Mouse (Mus musculus) adrenal gland, adult 8-10 months (tissue): ENCODE data around the gene Gyg. TPM values are rescaled to one million over a fixed set of nuclear protein-coding genes. Genes with fewer than 3 reads are reported as not detected.
A peak's percentile ranks its signal among the peaks of the same experiment; 100 is the strongest.

Source experiments
- DNase-seq: peaks from one replicate; pipeline ENCODE4 v3.0.0; 2022
- total RNA-seq, 4 experiments: library from RNA; stranded (reverse); gene quantifications; 2 replicates each; pipeline ENCODE4 v1.2.4; 2022

Gyg gene
- total RNA-seq: 100 to 1,000 TPM in 2 of 4 experiments, 10 to 100 TPM in 2; 75.7 to 133 (median 94.3) TPM

- DNase-seq: peak; percentile 50
Measured at GRCm38 (mm10) chr3:20154531-20155367, at the start of gene Gyg. Gyg (minus strand) TSS chr3:20155317.

- peak; percentile 12 for DNase-seq
Measured at GRCm38 (mm10) chr3:20198869-20199268, 43.8 kb upstream of the Gyg start.

DNA sequence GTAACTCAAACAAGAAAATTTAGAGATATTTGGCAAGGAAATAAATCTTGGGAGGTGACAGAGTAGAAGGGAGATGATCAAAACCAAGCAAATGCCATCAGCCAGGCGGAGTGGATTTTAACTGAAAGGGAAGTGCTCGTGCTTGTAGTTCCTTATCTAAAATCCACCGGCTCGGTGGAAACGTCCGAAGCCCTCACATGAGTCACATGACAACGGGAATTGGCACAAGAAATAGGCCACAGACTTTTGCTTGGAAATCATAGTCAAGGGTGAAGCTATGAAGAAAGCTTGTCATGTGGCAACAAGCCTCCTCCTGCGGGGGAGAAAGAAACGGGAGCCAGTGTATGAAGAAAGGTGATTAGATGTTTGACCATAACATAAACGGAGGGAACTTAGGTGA is 42.8 kb upstream of the Gyg start:
- peak; percentile 53 for DNase-seq

- no peak for DNase-seq
Measured at GRCm38 (mm10) chr3:20188976-20189675, 34.0 kb upstream of the Gyg start.

- no peak for DNase-seq
Measured at GRCm38 (mm10) chr3:20172394-20172793, 17.3 kb upstream of the Gyg start.

- no peak for DNase-seq
Measured at GRCm38 (mm10) chr3:20167487-20167886, 12.4 kb upstream of the Gyg start.

GRCm38 (mm10) chr3:20155476-20155875 is 359 bp upstream of the Gyg start:
- no peak for DNase-seq

- DNase-seq: peak; percentile 42
Measured at GRCm38 (mm10) chr3:20151651-20152050, 3.5 kb downstream of the Gyg start.

GRCm38 (mm10) chr3:20150511-20150910 is 4.6 kb downstream of the Gyg start:
- no peak for DNase-seq

- no peak for DNase-seq
Measured at GRCm38 (mm10) chr3:20147647-20148046, 7.5 kb downstream of the Gyg start.

- no peak for DNase-seq
Measured at GRCm38 (mm10) chr3:20146884-20147395, 8.2 kb downstream of the Gyg start.

DNA sequence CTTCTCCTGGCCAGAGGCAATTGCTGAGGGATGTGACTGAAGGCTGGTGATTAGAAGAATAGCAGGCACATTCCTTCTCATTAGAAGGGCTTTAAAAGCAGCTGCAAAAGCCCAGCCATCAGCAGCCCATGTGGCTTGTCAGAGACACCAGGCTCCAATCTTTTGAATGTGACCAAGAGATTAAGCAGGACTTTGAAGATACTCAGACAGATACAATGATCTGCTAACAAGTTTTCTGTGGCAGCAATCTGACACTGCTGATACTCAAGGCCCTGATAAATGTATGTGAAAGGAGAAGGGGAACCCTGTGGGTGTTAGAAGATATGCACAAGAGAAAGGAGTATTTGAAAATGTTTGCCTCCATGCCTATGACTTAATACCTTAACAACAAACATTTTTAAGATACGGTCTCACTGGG is 9.4 kb downstream of the Gyg start:
- DNase-seq: no peak

DNA sequence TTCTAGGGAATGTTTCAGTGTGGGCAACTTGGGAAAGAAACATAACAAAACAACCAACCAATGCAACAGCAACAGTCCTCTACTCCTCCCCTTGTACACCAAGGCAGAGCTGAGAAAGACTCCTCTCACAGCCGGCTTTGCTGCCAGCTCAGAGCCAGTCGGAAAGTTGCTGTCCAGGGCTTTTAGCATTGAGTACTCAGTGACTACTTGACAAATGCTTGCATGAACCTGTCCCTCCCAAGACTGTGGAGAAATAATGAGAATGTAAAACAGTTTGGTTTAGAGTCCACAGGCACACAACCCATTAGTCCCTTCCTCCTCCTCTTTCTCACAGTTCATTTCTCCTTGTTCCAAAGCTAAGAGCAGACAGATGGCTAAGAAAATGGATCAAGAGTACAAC is 10.7 kb downstream of the Gyg start:
- DNase-seq: no peak

DNA sequence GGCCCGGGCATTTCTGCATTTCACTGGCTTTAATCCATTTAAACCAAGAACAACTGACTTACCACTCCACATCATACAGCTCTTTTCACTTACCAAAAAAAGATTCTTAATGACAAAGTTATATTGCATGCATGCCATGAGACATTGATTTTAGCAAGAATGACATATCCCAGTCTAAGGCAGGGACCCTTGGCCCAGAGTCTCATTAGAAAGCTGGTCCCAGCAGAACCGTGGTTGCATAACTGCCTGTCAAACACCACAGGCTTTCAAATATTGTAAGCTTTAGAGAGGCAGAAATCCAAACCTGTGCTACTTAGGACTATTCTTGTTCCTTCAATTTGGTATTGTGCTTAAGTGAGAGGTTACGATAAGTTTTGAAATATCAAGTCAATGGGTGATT is 11.4 kb downstream of the Gyg start:
- no peak for DNase-seq

- no peak for DNase-seq
Measured at GRCm38 (mm10) chr3:20142576-20142975, 12.5 kb downstream of the Gyg start.

DNA sequence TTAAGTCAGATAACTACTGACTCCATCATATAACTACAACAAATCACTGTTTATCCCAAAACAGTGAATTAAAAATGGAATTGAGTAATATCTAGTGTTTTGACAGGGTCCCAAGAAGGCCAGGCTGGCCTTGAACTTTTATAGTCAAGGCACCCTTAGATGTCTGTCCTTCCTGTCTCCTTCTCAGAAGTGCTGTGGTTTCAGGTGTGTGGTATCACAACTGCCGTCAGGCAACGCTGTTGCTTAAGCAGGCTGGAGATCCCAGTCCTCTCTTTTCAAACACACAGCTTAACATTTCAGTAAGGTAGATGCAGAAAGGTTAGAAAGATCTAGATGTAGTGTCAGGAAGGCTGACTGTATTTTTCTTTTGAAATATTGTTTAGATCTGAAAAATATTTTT is 13.0 kb downstream of the Gyg start:
- DNase-seq: no peak

- DNase-seq: no peak
Measured at GRCm38 (mm10) chr3:20141679-20142078, 13.4 kb downstream of the Gyg start.

- no peak for DNase-seq
Measured at GRCm38 (mm10) chr3:20141240-20141639, 13.9 kb downstream of the Gyg start.

DNA sequence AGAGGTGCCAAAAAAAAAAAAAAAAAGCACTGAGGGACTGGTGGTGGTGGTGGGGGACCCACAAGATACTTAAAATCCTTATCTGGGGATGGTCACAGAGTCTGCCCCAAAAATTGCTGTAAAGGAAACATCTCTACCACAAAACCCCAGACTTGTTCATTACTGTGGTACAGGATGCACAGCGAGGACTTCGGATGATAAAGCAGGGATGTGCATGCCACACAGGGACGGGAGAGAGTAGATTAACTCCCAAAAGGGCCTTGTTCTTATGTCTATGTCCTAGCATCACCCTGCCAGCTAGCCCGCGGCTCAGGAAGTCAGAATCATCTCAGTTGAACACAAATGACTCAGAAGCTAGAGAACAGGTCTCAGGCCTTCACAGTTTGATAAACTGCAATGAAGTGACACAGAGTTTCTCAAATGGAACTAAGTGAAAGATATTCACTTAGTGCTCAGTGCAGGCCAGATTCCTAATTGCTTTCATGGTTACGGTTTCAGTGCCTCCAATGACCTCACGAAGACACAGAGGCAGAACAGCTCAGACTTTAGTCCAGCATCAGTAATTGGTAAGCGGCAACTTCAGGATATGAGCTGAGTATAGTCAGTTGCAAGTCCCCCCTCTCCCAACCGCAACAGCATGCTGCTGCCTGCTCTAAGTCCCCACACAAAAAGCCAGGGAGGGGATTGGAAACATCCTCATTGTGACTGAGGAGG is 18.1 kb downstream of the Gyg start:
- DNase-seq: no peak

- DNase-seq: no peak
Measured at GRCm38 (mm10) chr3:20134545-20134944, 20.6 kb downstream of the Gyg start.

GRCm38 (mm10) chr3:20133745-20134144 is 21.4 kb downstream of the Gyg start:
- DNase-seq: no peak

DNA sequence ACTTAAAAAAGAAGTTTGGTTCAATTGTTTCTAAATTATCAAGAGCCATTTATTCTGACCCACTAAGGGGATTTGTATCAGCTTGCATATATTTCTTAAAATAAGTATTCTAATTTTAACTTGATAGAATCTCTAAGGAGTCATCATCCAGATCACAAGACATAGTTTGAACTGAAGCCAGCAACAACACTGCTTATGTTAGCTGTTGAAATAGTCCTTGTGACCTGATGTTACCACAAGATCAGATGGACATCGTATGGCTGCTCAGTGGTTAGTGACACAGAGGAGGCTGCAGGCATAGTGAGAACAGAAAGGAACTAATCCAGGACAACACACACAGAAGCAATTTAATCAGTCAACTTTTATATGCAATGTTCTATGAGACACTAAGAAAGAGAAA is 22.4 kb downstream of the Gyg start:
- DNase-seq: no peak

DNA sequence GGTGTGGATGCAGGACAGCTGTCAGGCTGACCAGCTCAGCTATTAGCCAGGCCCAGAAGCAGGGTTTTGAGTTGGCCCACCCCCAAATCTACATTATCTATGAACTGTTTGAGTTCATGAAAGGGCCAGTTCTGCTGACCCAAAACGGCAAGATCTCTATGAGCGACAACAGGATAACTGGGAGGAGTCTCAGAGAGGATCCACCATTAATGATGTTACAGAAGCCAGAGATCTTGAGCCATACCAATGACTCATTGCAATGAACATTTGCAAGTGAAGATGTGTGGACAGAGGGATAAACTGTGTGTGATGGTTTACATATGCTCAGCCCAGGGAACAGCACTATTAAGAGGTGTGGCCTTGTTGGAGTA is 23.8 kb downstream of the Gyg start:
- no peak for DNase-seq
